Mouse (Mus musculus) ES-E14 (cell line): ENCODE measurements around the gene Hdgfl2. TPM values are rescaled to one million over a fixed set of nuclear protein-coding genes. Genes with fewer than 3 reads are reported as not detected.

Experiments used
- DNase-seq: peaks from one replicate; pipeline ENCODE4 v3.0.0-alpha.2; 2013; ENCODE audit warnings: low read depth, low spot score
- H3K27ac ChIP-seq: 2 replicates; pipeline ENCODE4 v1.5.1; 2012; ENCODE audit warnings: low read depth, mild to moderate bottlenecking, low read length, moderate library complexity, mixed read lengths; ENCODE audit not compliant: poor library complexity, insufficient read depth, severe bottlenecking
- H3K36me3 ChIP-seq: 2 replicates; pipeline ENCODE4 v1.6.1; 2012; ENCODE audit warnings: mild to moderate bottlenecking, low read length, moderate library complexity, mixed read lengths; ENCODE audit not compliant: control insufficient read depth, poor library complexity, insufficient read depth, severe bottlenecking
- H3K4me1 ChIP-seq, 2 experiments: fragments of 150-350 bp in 1 of 2; sonication (generic) in 1 of 2; 2 replicates each; pipeline ENCODE4 v1.6.1; 2012; ENCODE audit warnings: low read length in 2 of 2, mild to moderate bottlenecking in 1 of 2, mixed read lengths in 1 of 2; ENCODE audit not compliant: control insufficient read depth in 2 of 2, insufficient read depth in 2 of 2, poor library complexity in 1 of 2
- H3K4me3 ChIP-seq, 2 experiments: fragments of 150-350 bp in 1 of 2; sonication (generic) in 1 of 2; 2 replicates each; pipeline ENCODE4 v1.5.1; 2012; ENCODE audit warnings: low read length in 2 of 2, low read depth in 1 of 2, mild to moderate bottlenecking in 1 of 2, mixed read lengths in 1 of 2; ENCODE audit not compliant: insufficient read depth in 1 of 2, poor library complexity in 1 of 2, severe bottlenecking in 1 of 2
- H3K9ac ChIP-seq: 2 replicates; pipeline ENCODE4 v1.6.1; 2012; ENCODE audit warnings: low read depth, mild to moderate bottlenecking, low read length, mixed read lengths; ENCODE audit not compliant: poor library complexity, insufficient read depth, severe bottlenecking
- H3K9me3 ChIP-seq: fragments of 150-350 bp; sonication (generic); 2 replicates; pipeline ENCODE4 v1.6.1; 2012; ENCODE audit warnings: low read depth, mild to moderate bottlenecking, low read length; ENCODE audit not compliant: control insufficient read depth, insufficient read depth
- CHD2 ChIP-seq: IDR thresholded peaks from 2 replicates; pipeline ENCODE4 v1.6.1; 2014; ENCODE audit warnings: mild to moderate bottlenecking, low read depth, low read length, inconsistent platforms
- HCFC1 ChIP-seq: IDR thresholded peaks from 2 replicates; pipeline ENCODE4 v1.6.1; 2012; ENCODE audit warnings: low read length, inconsistent platforms, borderline replicate concordance; ENCODE audit not compliant: insufficient read depth
- MAFK ChIP-seq: IDR thresholded peaks from 2 replicates; pipeline ENCODE4 v1.6.1; 2014; ENCODE audit warnings: mild to moderate bottlenecking, low read depth, low read length, inconsistent platforms; ENCODE audit not compliant: insufficient read depth
- ZC3H11A ChIP-seq: IDR thresholded peaks from 2 replicates; pipeline ENCODE4 v1.6.1; 2012; ENCODE audit warnings: low read depth, mild to moderate bottlenecking, inconsistent platforms, low read length, borderline replicate concordance
- ZNF384 ChIP-seq: IDR thresholded peaks from 2 replicates; pipeline ENCODE4 v1.6.1; 2012; ENCODE audit warnings: low read depth, low read length, inconsistent platforms
- in situ Hi-C, 2 experiments: fragments of 600-800 bp; cut with MboI; formaldehyde crosslinking; loops; one replicate each; pipeline ENCODE4 v1.15.1; 2025; ENCODE audit warnings: low sequenced_read_pairs in 2 of 2, inconsistent platforms in 1 of 2; ENCODE audit not compliant: unreplicated experiment in 2 of 2
- total RNA-seq: library from RNA; depleted of rRNA; stranded (reverse); fragments of 300-350 nt; gene quantifications from 2 replicates; pipeline ENCODE4 v1.2.3, GENCODE M21; 2012

The Hdgfl2 gene
- total RNA-seq, 1 experiment = 165 TPM

DNA sequence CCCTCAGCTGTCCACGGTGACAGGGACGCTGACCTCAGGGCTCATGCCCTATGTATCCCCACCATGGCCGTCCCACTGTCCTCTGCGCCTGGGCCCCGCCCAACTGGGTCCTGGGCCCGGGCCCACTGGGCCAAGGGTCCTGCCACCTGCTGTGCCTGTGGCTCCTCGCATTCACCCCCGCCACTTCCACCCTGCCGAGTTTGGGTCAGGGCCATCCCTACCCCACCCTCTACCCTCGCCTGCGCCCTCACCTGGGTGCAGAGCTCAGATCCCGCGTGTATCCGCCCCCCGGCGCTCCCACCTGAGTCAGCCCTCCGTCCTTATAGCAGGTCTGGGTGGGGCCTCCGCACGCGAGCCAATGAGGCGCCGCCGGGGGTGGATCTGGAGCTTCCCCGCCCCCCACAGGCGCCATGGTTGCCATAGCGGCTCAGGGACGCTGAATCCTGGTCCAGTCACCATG lies 37.8 kb downstream of the Hdgfl2 start, which contains the start of gene Plin5:
Gene Plin5, minus strand, starts transcription at position 346 of the 460 bp plus-strand sequence.
- Histone ChIP-seq H3K4me3 (peak within 1 kb of the TSS; percentile 60 to 62), H3K9me3 (no peaks in the 10 kb centered on the region), H3K9ac (peak within 1 kb of the TSS; percentile 12; the same call in 1 of the 2 replicates), H3K36me3 (no peaks in the 10 kb centered on the region), H3K4me1 (peaks cover 0 to 10% of the 10 kb centered on the region in 2 experiments; a peak in 1 of 4 replicates), H3K27ac (no peak within 1 kb of the TSS)
- in situ Hi-C loops = no loop called here
- 0 out of 2 replicates have a peak, but pooled peaks have one; percentile 40 for TF ChIP-seq MAFK
- no peak for TF ChIP-seq CHD2
- peak; percentile 74 for DNase-seq

GRCm38 (mm10) chr17:56119431-56119830 lies 40.0 kb downstream of the Hdgfl2 start:
- Histone ChIP-seq H3K4me1 (peaks cover 0 to 5% of the 10 kb centered on the region in 2 experiments; a peak in 1 of 4 replicates), H3K9me3 (no peaks in the 10 kb centered on the region), H3K4me3 (peak overlapping the region; percentile 57 to 61; a peak in 1 of 4 replicates), H3K36me3 (no peaks in the 10 kb centered on the region), H3K9ac (no peak overlapping the region), H3K27ac (no peak overlapping the region)
- no peak for DNase-seq
- in situ Hi-C loops = no loop called here
- TF ChIP-seq ZNF384 = no peak
- no peak for TF ChIP-seq MAFK
- TF ChIP-seq HCFC1 = no peak
- no peak for TF ChIP-seq CHD2
- no peak for TF ChIP-seq ZC3H11A

GRCm38 (mm10) chr17:56119981-56120880 lies 40.8 kb downstream of the Hdgfl2 start:
- Histone ChIP-seq H3K4me3 (peak overlapping the region; percentile 57 to 61), H3K27ac (no peak overlapping the region), H3K9me3 (no peaks in the 10 kb centered on the region), H3K36me3 (no peaks in the 10 kb centered on the region), H3K9ac (0 out of 2 replicates have a peak overlapping the region, but pooled peaks have one; percentile 6), H3K4me1 (peaks cover 0 to 5% of the 10 kb centered on the region in 2 experiments; a peak in 1 of 4 replicates)
- TF ChIP-seq CHD2 (no peak), ZNF384 (no peak), ZC3H11A (no peak), HCFC1 (no peak), MAFK (no peak)
- no peak for DNase-seq
- in situ Hi-C loops = no loop called here

DNA sequence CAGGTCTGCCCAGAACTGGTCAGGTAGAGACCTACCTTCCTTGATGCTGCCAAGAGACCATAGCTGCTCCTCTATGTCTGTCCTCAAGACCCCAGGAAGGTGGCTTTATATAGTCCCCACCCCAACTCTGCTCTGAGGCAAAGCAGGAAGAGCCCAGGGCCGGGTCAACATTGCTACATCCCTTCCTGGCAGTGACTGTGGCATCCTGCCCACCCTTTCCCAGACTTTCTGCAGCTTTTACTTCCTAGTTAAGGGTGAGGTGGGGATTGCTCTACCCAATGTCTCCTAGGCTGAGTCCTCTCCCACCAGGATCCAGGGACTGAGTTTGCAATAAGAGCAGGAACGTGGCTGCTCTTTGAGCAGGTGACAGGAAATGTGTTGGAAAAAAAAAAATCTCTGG lies 42.4 kb downstream of the Hdgfl2 start, which contains the start of gene Lrg1:
Gene Lrg1, minus strand, starts transcription at position 176 of the 400 bp plus-strand sequence.
- no peaks in the 10 kb centered on the region for H3K36me3 ChIP-seq
- no peak for TF ChIP-seq HCFC1
- no peak for TF ChIP-seq ZC3H11A
- no peak for TF ChIP-seq MAFK
- no peak for TF ChIP-seq CHD2
- TF ChIP-seq ZNF384 = no peak
- H3K9ac ChIP-seq = no peak within 1 kb of the TSS
- no peaks in the 10 kb centered on the region for H3K9me3 ChIP-seq
- peak within 1 kb of the TSS in 1 of 2 experiments; percentile 61; a peak in 1 of 4 replicates for H3K4me3 ChIP-seq
- H3K27ac ChIP-seq = no peak within 1 kb of the TSS
- no peak for DNase-seq
- peaks cover 0 to 5% of the 10 kb centered on the region in 2 experiments; a peak in 1 of 4 replicates for H3K4me1 ChIP-seq
- in situ Hi-C loops = no loop called here
